8 mouse cellular contexts compared by ENCODE assay signal in the genomic region with DNA sequence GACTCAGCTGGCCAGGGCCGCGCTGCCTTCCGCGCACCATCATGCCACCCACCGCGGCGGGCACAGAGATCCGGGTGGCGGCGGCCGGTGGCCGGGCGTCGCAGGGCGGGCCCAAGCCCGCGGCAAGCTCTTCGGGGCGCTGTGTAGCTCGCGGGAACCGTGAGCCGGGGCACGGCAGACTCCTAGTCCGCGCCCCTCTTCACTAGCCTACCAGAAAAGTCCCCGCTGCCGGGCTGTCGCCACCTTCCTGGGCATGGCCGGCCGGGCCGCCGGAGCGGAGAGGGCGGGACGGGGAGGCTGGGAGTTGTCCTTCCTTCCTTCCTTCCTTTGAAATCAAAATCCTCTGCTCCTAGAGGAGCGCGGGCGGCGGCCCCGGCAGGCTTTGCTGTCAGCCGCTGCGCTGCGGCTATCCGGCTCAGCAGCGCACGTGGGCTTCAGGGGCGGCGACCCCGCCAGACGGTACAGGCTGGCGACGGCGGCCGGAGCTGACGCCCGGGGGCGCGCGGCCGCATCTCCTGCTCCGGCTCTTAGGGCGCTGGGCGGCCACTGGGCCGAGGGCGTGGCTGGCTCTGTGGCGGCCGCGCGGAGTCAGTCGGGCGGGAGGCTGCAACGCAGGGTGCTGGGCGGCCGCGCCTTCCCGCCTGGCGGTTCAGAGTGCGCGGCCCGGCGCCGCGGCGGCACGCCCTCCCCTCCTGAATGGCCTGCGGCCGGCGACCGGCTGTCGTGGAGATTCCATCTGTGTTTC. TPM values are rescaled to one million over a fixed set of nuclear protein-coding genes. Genes with fewer than 3 reads are reported as not detected.
A peak's percentile ranks its signal among the peaks of the same experiment; 100 is the strongest.
DNase-seq lines count a peak whose midpoint lies in the region; ATAC-seq and TF ChIP-seq lines count a peak whose summit lies in the region.

No protein-coding gene starts in this region.

- no peak for TF ChIP-seq CTCF in liver, adult 2 months (IDR thresholded peaks at IDR 0.05; ENCODE audit: low read depth, low read length)

- peak; percentile 33; the same call in 1 of the 2 replicates for TF ChIP-seq POLR2A in liver, adult 2 months (IDR thresholded peaks at IDR 0.05; ENCODE audit: extremely low read depth, insufficient read depth, low read length)

- under 1% methylated on average over 77 of the region's 91 CpGs for WGBS in embryonic facial prominence, embryonic 12.5 days
- WGBS in liver, adult 2 months, result under 1% methylated on average over 91 of the region's 91 CpGs

- peak overlapping the region; percentile 91 for H3K4me2 ChIP-seq in embryonic facial prominence, embryonic 12.5 days (replicated peaks)

- peak overlapping the region; percentile 97 for H3K27ac ChIP-seq in embryonic facial prominence, embryonic 12.5 days
- peak overlapping the region; percentile 91 for H3K27ac ChIP-seq in liver, adult 2 months (replicated peaks; ENCODE audit: insufficient read depth, low read depth, low read length)

- H3K9ac ChIP-seq in embryonic facial prominence, embryonic 12.5 days, result peak overlapping the region; percentile 96
- peak overlapping the region; percentile 85 for H3K9ac ChIP-seq in liver, adult 2 months (ENCODE audit: low read depth, low read length)

- ATAC-seq in embryonic facial prominence, embryonic 12.5 days (ENCODE audit: insufficient number of reproducible peaks, insufficient read depth, low FRiP score, low TSS enrichment), result peak; percentile 74

- H3K27me3 ChIP-seq in embryonic facial prominence, embryonic 12.5 days, result no peaks in the 10 kb centered on the region
- no peaks in the 10 kb centered on the region for H3K27me3 ChIP-seq in liver, adult 2 months (ENCODE audit: control insufficient read depth, insufficient read depth, low read length)

- H3K36me3 ChIP-seq in embryonic facial prominence, embryonic 12.5 days, result peaks cover 11% of the 10 kb centered on the region
- no peaks in the 10 kb centered on the region for H3K36me3 ChIP-seq in liver, adult 2 months (ENCODE audit: control insufficient read depth, insufficient read depth, low read length)

- H3K9me3 ChIP-seq in embryonic facial prominence, embryonic 12.5 days, result no peaks in the 10 kb centered on the region

- H3K79me2 ChIP-seq in liver, adult 2 months (ENCODE audit: control insufficient read depth, insufficient read depth, low read length), result peaks cover 11% of the 10 kb centered on the region

- H3K4me3 ChIP-seq in embryonic facial prominence, embryonic 12.5 days, result peak overlapping the region; percentile 86
- H3K4me3 ChIP-seq in liver, adult 2 months (ENCODE audit: insufficient read depth, low read depth, low read length), result peak overlapping the region; percentile 66

- DNase-seq in cerebellum, adult 18-20 months, result peak; percentile 69 to 81
- no peak for DNase-seq in cerebellum, adult 9-11 months
- peak; percentile 77 to 86 for DNase-seq in heart, adult 18-20 months
- peak; percentile 80 for DNase-seq in kidney, adult 11 months
- peak; percentile 57 for DNase-seq in liver, adult 2 months (ENCODE audit: extremely low read depth, low read depth, low spot score)
- DNase-seq in monocyte, adult 2 months (ENCODE audit: low read depth in 1 of 2, low spot score in 2 of 2), result peak; percentile 24 to 52
- DNase-seq in spleen, postnatal 10 days (ENCODE audit: low spot score in 2 of 2), result peak; percentile 76 to 86

- H3K4me1 ChIP-seq in embryonic facial prominence, embryonic 12.5 days, result peaks cover 42% of the 10 kb centered on the region
- peaks cover 14% of the 10 kb centered on the region for H3K4me1 ChIP-seq in liver, adult 2 months (ENCODE audit: control insufficient read depth, insufficient read depth, low read length)

RNA-seq across cellular contexts. Expression of a gene that starts 0.7 kb away (rescaled TPM):
- polyA plus RNA-seq in embryonic facial prominence, embryonic 12.5 days (2016; fragmentation: Nextera tagmentation; extraction: Ambion mirVana), result 29.3 and 29.8 TPM in 2 replicates
- 1 to 10 TPM; 8.3 TPM for total RNA-seq in heart, adult 18-20 months (2021)
- total RNA-seq in liver, adult 2 months (2014; rRNA removed), result 1.8 and 2.6 TPM in 2 replicates
- polyA plus RNA-seq in liver, adult 2 months (2012; rRNA removed), result 2.9 and 4.6 TPM in 2 replicates

RNA-seq across cellular contexts. Expression of a gene that starts 0.8 kb away (rescaled TPM):
- 111 and 113 TPM in 2 replicates for polyA plus RNA-seq in embryonic facial prominence, embryonic 12.5 days (2016; fragmentation: Nextera tagmentation; extraction: Ambion mirVana)
- total RNA-seq in heart, adult 18-20 months (2021), result 10 to 100 TPM; 49.3 to 54.9 TPM
- total RNA-seq in liver, adult 2 months (2014; rRNA removed), result 10.8 and 13.6 TPM in 2 replicates
- 6.7 and 8.2 TPM in 2 replicates for polyA plus RNA-seq in liver, adult 2 months (2012; rRNA removed)
